Mouse (Mus musculus): ENCODE data around the gene Rita1.

DNA sequence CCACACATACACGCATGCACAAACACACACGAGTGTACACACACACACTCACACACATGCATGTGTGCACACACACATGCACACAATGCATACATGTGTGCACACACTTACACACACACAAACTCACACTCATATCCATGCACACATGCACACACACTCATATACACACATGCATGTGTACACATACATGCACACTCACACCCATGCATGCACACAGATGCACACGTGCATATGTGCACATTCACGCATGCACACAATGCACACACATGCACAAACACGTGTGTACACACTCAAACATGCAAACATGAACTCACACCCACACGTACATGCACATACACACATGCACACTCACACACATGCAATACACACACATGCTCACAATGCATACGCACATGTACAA is 27.7 kb upstream of the Rita1 start:
- TF ChIP-seq MXI1 (IDR thresholded peaks at IDR 0.05; ENCODE audit: low read depth, low read length): no peak
- no peak for TF ChIP-seq CTCF (IDR thresholded peaks at IDR 0.05 in 2 of 3, conservative IDR thresholded peaks at IDR 0.05 in 1 of 3; ENCODE audit: control insufficient read depth in 1 of 3, insufficient read depth in 1 of 3, low read depth in 2 of 3, low read length in 3 of 3, poor library complexity in 1 of 3, severe bottlenecking in 1 of 3)
- no peak for TF ChIP-seq POLR2A (IDR thresholded peaks at IDR 0.05; ENCODE audit: control insufficient read depth in 1 of 2, insufficient read depth in 1 of 2, low read depth in 1 of 2, low read length in 2 of 2, poor library complexity in 1 of 2)
- TF ChIP-seq TAL1 (IDR thresholded peaks at IDR 0.05; ENCODE audit: low read length): no peak
- TF ChIP-seq NRF1 (IDR thresholded peaks at IDR 0.05; ENCODE audit: insufficient read depth, low read depth, low read length, poor library complexity, severe bottlenecking): no peak
- TF ChIP-seq POLR2AphosphoS2 (IDR thresholded peaks at IDR 0.05; ENCODE audit: low read length): no peak
- no peak for TF ChIP-seq KAT2A (conservative IDR thresholded peaks at IDR 0.05; ENCODE audit: low read depth, low read length)
